Mouse (Mus musculus): ENCODE results near the gene Smap1. TPM values are rescaled to one million over a fixed set of nuclear protein-coding genes. Genes with fewer than 3 reads are reported as not detected.

Gene Smap1
- polyA plus RNA-seq, 1 experiment from 2014 or later: 93.6 TPM

DNA sequence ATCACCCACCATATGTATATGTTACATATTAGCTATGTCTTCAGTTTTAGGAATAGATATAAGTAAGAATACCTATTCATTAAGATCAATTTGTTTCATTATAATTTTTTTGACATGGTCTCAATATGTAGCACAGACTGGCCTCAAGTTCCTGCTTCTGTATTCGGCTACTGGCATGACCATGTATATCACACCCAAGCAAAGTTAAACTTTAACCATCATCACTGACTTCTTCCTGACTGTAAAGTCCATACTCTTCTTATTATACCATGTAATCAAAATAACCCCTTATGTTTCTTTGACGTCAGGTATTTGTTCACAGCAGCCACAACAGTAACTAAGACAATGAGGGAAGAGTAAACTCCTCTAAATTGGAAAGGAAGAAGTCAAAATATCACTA is 61.2 kb downstream of the Smap1 start:
- Histone ChIP-seq H3K4me2 (ENCODE audit: low read depth, low read length) (no peak overlapping the region), H3K9me3 (ENCODE audit: control insufficient read depth, low read length) (no peaks in the 10 kb centered on the region), H3K27ac (ENCODE audit: low read depth, low read length) (no peak overlapping the region), H3K4me3 (ENCODE audit: low read depth, low read length) (no peak overlapping the region), H3K9ac (replicated peaks; ENCODE audit: low read depth, low read length) (no peak overlapping the region), H3K4me1 (ENCODE audit: control insufficient read depth, insufficient read depth, low read length) (no peaks in the 10 kb centered on the region), H3K27me3 (ENCODE audit: control insufficient read depth, insufficient read depth, low read length) (no peaks in the 10 kb centered on the region), H3K36me3 (ENCODE audit: control insufficient read depth, insufficient read depth, low read length) (peaks cover 5% of the 10 kb centered on the region; the same call in 1 of the 2 replicates)
- no peak for ATAC-seq (ENCODE audit: low read depth)
- WGBS: 96% methylated on average over 2 of the region's 2 CpGs

DNA sequence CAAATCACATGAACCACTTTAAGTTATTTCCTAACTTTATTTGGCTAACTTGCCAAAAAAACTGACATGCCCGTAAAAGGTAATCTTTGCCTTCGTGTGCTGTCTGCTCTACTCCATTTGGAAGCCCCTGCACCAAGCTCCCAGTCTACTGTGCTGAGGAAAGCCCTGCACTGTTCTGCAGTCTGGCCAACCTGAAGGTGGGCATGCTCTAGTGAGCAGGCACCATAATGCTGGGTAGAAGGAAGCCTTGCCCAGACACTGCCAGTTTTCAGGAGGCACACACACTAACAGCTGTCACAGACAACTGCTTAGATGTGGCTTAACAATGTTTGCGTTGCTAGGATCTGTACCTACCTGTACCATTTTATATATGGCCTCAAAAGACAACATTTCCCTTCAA is 66.5 kb downstream of the Smap1 start:
- H3K27ac ChIP-seq (ENCODE audit: low read depth, low read length): no peak overlapping the region
- WGBS: 94% methylated on average over 3 of the region's 3 CpGs
- ATAC-seq (ENCODE audit: low read depth): no peak
- H3K4me1 ChIP-seq (ENCODE audit: control insufficient read depth, insufficient read depth, low read length): no peaks in the 10 kb centered on the region
- H3K36me3 ChIP-seq (ENCODE audit: control insufficient read depth, insufficient read depth, low read length): peaks cover 16% of the 10 kb centered on the region; the same call in 1 of the 2 replicates
- no peaks in the 10 kb centered on the region for H3K27me3 ChIP-seq (ENCODE audit: control insufficient read depth, insufficient read depth, low read length)
- H3K9ac ChIP-seq (replicated peaks; ENCODE audit: low read depth, low read length): no peak overlapping the region
- no peak overlapping the region for H3K4me3 ChIP-seq (ENCODE audit: low read depth, low read length)
- no peaks in the 10 kb centered on the region for H3K9me3 ChIP-seq (ENCODE audit: control insufficient read depth, low read length)
- no peak overlapping the region for H3K4me2 ChIP-seq (ENCODE audit: low read depth, low read length)

DNA sequence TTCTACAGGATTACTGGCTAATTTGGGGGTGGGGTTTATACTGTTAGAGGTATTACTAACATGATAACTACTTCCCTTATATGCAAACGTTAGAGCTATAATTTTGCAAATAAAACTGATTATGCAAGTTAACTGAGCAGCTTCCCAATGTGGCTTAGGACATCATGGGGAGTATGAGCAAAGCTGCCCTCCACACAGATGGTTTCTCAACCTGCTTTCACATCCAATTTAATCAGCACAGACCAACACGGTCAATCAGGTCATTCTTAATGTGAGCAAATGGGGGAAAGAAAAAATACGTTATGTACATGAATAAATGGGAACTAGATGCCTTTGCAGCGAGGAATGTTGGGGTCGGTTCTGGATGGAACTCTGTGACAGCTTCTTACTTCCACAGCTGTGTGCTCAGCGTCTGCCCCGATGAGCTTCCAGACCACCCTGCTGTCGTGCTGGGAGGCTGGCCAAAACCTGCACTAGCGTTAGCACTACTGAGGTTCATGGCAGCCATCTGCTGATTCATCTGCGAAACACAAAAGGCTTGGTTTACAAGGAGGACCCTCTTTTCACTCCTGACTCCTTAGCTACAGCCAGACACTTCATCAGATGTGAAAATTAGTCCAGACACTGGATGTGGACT is 76.0 kb downstream of the Smap1 start:
- H3K4me3 ChIP-seq (ENCODE audit: low read depth, low read length): no peak overlapping the region
- peaks cover 28% of the 10 kb centered on the region for H3K36me3 ChIP-seq (ENCODE audit: control insufficient read depth, insufficient read depth, low read length)
- peak; percentile 61; the same call in 1 of the 2 replicates for ATAC-seq (ENCODE audit: low read depth)
- H3K4me1 ChIP-seq (ENCODE audit: control insufficient read depth, insufficient read depth, low read length): no peaks in the 10 kb centered on the region
- H3K27ac ChIP-seq (ENCODE audit: low read depth, low read length): no peak overlapping the region
- H3K9ac ChIP-seq (replicated peaks; ENCODE audit: low read depth, low read length): no peak overlapping the region
- WGBS: 50% methylated on average over 10 of the region's 10 CpGs
- H3K4me2 ChIP-seq (ENCODE audit: low read depth, low read length): no peak overlapping the region
- H3K9me3 ChIP-seq (ENCODE audit: control insufficient read depth, low read length): no peaks in the 10 kb centered on the region
- no peaks in the 10 kb centered on the region for H3K27me3 ChIP-seq (ENCODE audit: control insufficient read depth, insufficient read depth, low read length)

DNA sequence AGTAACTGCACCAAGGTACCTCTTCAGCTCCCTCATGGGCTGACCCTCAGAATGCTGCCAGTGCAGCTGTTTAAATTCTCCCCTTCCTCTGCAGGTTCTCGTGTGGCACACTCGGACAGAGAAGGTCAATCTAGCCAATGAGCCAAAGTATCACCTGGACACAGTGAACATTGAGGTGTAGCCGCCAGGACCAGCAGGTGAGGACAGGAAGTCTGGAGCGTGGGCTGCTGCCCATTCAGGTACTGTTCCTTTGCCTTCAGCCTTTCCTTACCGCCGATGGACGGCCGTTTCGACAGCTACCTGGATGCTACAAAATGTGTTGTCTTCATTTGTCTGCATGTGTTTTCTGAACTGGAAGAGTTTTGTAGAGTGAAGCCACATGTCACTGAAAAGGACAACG is 77.1 kb downstream of the Smap1 start:
- H3K4me2 ChIP-seq (ENCODE audit: low read depth, low read length): no peak overlapping the region
- no peak for ATAC-seq (ENCODE audit: low read depth)
- H3K27ac ChIP-seq (ENCODE audit: low read depth, low read length): no peak overlapping the region
- 96% methylated on average over 10 of the region's 10 CpGs for whole genome bisulfite sequencing
- no peaks in the 10 kb centered on the region for H3K9me3 ChIP-seq (ENCODE audit: control insufficient read depth, low read length)
- peaks cover 22% of the 10 kb centered on the region for H3K36me3 ChIP-seq (ENCODE audit: control insufficient read depth, insufficient read depth, low read length)
- no peaks in the 10 kb centered on the region for H3K27me3 ChIP-seq (ENCODE audit: control insufficient read depth, insufficient read depth, low read length)
- H3K9ac ChIP-seq (replicated peaks; ENCODE audit: low read depth, low read length): no peak overlapping the region
- H3K4me3 ChIP-seq (ENCODE audit: low read depth, low read length): no peak overlapping the region
- no peaks in the 10 kb centered on the region for H3K4me1 ChIP-seq (ENCODE audit: control insufficient read depth, insufficient read depth, low read length)

DNA sequence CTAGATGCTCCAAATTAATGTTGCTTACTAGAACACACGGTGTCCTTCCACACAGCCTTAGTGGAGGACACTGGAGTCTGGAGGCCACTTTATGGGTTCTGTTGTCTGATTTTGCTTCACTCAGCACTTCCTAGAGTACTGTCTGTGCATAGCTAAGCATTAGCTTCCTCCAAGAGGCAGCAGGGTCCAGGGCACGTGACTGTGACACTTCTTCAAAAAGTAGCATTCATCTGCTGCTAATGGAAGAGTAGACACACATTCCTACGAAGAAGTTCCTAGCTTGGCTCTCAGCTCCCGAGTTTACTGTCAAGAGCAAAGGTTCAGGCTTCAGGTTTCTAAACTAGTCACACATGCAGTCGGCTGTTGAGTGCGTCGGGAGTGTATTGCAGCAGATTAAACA is 78.3 kb downstream of the Smap1 start:
- Histone ChIP-seq H3K4me1 (ENCODE audit: control insufficient read depth, insufficient read depth, low read length) (no peaks in the 10 kb centered on the region), H3K36me3 (ENCODE audit: control insufficient read depth, insufficient read depth, low read length) (peaks cover 22% of the 10 kb centered on the region), H3K4me3 (ENCODE audit: low read depth, low read length) (no peak overlapping the region), H3K9ac (replicated peaks; ENCODE audit: low read depth, low read length) (no peak overlapping the region), H3K27ac (ENCODE audit: low read depth, low read length) (no peak overlapping the region), H3K9me3 (ENCODE audit: control insufficient read depth, low read length) (no peaks in the 10 kb centered on the region), H3K27me3 (ENCODE audit: control insufficient read depth, insufficient read depth, low read length) (no peaks in the 10 kb centered on the region), H3K4me2 (ENCODE audit: low read depth, low read length) (no peak overlapping the region)
- ATAC-seq (ENCODE audit: low read depth): no peak
- WGBS: 87% methylated on average over 7 of the region's 7 CpGs

DNA sequence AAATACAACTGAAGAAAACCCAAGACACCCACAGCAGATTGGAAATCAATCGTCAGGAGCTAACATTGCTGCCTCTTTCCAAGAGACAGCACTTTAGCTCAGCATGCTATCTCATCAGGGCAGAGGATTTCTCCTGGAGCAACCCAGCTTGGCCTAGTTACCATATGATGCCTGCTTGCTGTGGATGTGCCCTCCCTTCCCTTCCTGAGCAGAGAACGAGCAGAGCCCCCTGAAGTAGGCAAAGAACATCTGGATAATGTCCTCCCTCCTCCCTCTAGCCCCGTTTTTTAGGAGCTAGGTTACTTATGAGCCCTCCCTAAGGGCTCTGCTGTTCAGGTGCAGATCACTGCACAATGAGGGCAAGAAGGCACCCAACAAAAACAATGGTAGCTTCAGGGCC is 79.5 kb downstream of the Smap1 start:
- Histone ChIP-seq H3K4me2 (ENCODE audit: low read depth, low read length) (no peak overlapping the region), H3K36me3 (ENCODE audit: control insufficient read depth, insufficient read depth, low read length) (peaks cover 13% of the 10 kb centered on the region), H3K4me1 (ENCODE audit: control insufficient read depth, insufficient read depth, low read length) (no peaks in the 10 kb centered on the region), H3K27ac (ENCODE audit: low read depth, low read length) (peak overlapping the region; percentile 11; the same call in 1 of the 2 replicates), H3K9me3 (ENCODE audit: control insufficient read depth, low read length) (no peaks in the 10 kb centered on the region), H3K27me3 (ENCODE audit: control insufficient read depth, insufficient read depth, low read length) (no peaks in the 10 kb centered on the region), H3K9ac (replicated peaks; ENCODE audit: low read depth, low read length) (no peak overlapping the region), H3K4me3 (ENCODE audit: low read depth, low read length) (no peak overlapping the region)
- ATAC-seq (ENCODE audit: low read depth): peak; percentile 54; the same call in 1 of the 2 replicates
- WGBS: 49% methylated on average over 3 of the region's 3 CpGs

DNA sequence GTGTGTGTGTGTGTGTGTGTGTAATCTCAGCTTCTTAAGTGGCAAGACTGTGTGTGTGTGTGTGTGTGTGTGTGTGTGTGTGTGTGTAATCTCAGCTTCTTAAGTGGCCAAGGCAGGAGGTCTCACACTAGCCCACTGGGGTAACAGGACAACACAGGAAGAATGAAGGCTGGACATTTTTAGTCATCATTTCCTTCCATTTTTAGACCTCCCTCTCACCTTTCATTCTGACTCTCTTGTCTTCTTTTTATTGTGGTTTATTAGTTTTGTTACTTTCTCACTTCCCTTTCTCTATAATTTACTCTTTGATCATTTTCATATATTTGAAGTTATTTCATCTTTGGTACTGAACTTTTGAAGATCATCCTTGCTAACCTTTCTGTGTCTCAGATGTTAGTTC is 81.2 kb downstream of the Smap1 start:
- Histone ChIP-seq H3K27me3 (ENCODE audit: control insufficient read depth, insufficient read depth, low read length) (no peaks in the 10 kb centered on the region), H3K27ac (ENCODE audit: low read depth, low read length) (no peak overlapping the region), H3K4me1 (ENCODE audit: control insufficient read depth, insufficient read depth, low read length) (no peaks in the 10 kb centered on the region), H3K9ac (replicated peaks; ENCODE audit: low read depth, low read length) (no peak overlapping the region), H3K4me3 (ENCODE audit: low read depth, low read length) (no peak overlapping the region), H3K9me3 (ENCODE audit: control insufficient read depth, low read length) (no peaks in the 10 kb centered on the region), H3K4me2 (ENCODE audit: low read depth, low read length) (no peak overlapping the region), H3K36me3 (ENCODE audit: control insufficient read depth, insufficient read depth, low read length) (peaks cover 10% of the 10 kb centered on the region; the same call in 1 of the 2 replicates)
- no peak for ATAC-seq (ENCODE audit: low read depth)

DNA sequence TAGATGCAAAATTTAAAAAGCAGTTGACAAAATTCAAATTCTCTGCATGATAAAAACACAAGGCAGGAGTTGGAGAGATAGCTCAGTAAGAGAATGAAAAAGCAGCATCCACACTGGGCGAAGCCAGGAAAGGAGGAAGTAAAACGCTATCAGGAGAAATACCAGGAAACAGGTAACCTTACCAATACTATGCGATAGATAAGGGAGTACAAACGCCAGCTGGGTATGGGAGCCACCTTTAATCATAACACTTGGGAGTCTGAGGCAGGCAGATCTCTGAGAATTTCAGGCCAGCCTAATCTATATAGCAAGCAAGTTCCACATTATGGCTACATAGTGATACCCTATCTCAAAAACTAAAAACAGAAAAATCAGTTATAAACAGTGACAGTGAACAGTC is 85.5 kb downstream of the Smap1 start:
- H3K9me3 ChIP-seq (ENCODE audit: control insufficient read depth, low read length): no peaks in the 10 kb centered on the region
- no peak overlapping the region for H3K9ac ChIP-seq (replicated peaks; ENCODE audit: low read depth, low read length)
- no peak overlapping the region for H3K4me3 ChIP-seq (ENCODE audit: low read depth, low read length)
- H3K27ac ChIP-seq (ENCODE audit: low read depth, low read length): no peak overlapping the region
- H3K4me1 ChIP-seq (ENCODE audit: control insufficient read depth, insufficient read depth, low read length): peaks cover 4% of the 10 kb centered on the region; the same call in 1 of the 2 replicates
- no peak overlapping the region for H3K4me2 ChIP-seq (ENCODE audit: low read depth, low read length)
- no peak for ATAC-seq (ENCODE audit: low read depth)
- H3K27me3 ChIP-seq (ENCODE audit: control insufficient read depth, insufficient read depth, low read length): no peaks in the 10 kb centered on the region
- no peaks in the 10 kb centered on the region for H3K36me3 ChIP-seq (ENCODE audit: control insufficient read depth, insufficient read depth, low read length)
- WGBS: 92% methylated on average over 4 of the region's 4 CpGs

DNA sequence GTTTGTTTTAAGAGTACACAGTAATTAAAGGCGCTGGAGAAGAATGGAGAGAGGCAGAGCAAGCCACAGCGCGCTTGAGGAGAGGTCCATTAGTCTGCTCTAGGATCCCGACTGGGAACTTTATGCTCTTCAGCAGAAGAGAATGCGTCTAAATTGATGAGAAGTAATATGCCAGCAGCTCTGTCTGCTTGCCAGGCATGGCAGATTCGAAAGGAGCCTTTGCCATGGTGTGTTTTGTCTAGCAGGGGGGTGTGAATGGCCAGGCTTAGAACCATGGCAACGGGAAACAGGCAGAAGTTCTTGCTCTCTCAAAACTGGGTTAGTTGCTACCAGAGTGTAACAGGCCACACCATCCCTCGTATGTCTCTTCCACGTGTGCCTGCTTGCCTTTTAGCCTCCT is 87.3 kb downstream of the Smap1 start:
- H3K9me3 ChIP-seq (ENCODE audit: control insufficient read depth, low read length): no peaks in the 10 kb centered on the region
- 42% methylated on average over 9 of the region's 9 CpGs for WGBS
- no peaks in the 10 kb centered on the region for H3K36me3 ChIP-seq (ENCODE audit: control insufficient read depth, insufficient read depth, low read length)
- no peaks in the 10 kb centered on the region for H3K27me3 ChIP-seq (ENCODE audit: control insufficient read depth, insufficient read depth, low read length)
- no peak overlapping the region for H3K9ac ChIP-seq (replicated peaks; ENCODE audit: low read depth, low read length)
- H3K4me1 ChIP-seq (ENCODE audit: control insufficient read depth, insufficient read depth, low read length): peaks cover 4% of the 10 kb centered on the region; the same call in 1 of the 2 replicates
- H3K27ac ChIP-seq (ENCODE audit: low read depth, low read length): no peak overlapping the region
- no peak overlapping the region for H3K4me2 ChIP-seq (ENCODE audit: low read depth, low read length)
- ATAC-seq (ENCODE audit: low read depth): peak; percentile 78
- no peak overlapping the region for H3K4me3 ChIP-seq (ENCODE audit: low read depth, low read length)

All from neural tube, embryonic 14.5 days (tissue).